Mouse (Mus musculus): ENCODE measurements around the gene Ces1c.

- TF ChIP-seq CTCF (IDR thresholded peaks at IDR 0.05; ENCODE audit: low read depth) (no peak), EP300 (IDR thresholded peaks at IDR 0.05; ENCODE audit: low read depth) (no peak)
These were observed 55.8 kb downstream of the Ces1c start for GRCm38 (mm10) chr8:93075251-93075650.

All from heart, postnatal 0 days (tissue).